Mouse (Mus musculus): ENCODE results near the gene Tmem229a. TPM values are rescaled to one million over a fixed set of nuclear protein-coding genes. Genes with fewer than 3 reads are reported as not detected.

Tmem229a gene
- polyA plus RNA-seq (2017; shearing (Covaris generic)): not detected

DNA sequence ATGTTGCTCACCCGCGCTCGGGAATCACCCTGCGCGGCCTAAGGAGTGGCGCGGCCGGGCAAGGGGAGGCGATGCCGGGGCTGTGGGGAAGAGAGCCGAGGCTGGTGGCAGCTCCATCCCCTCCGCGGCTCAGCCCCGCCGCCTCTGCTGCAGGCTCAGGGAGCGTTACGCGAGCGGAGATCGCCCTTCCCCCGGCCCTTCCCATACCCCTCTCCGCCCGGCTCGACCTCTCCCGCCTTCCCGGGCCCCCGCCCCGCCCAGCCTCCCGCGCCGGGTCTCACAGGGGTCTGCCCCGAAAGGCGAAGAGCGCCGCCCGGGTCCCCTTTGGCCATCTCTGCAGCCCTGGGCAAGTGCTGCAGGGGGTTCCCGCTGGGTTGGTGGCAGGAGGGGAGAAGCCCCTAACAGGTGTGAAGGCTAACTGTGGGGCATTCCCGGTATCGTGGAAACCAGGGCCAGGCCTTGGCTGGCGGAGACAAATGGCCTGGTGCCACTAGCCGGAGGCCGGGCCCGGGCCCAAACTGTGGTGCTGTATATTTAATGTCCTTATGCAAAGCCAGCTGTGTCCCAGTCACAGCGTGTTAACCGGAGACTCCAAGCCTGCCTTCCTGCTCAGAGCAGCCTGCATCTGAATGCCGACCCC, at the start of gene Tmem229a:
Tmem229a (minus strand) TSS at position 352 of the 640 bp plus-strand sequence.

Other genes with a start within 250 kb of the Tmem229a start
- gene Hyal6, start 223.1 kb downstream of the Tmem229a start, polyA plus RNA-seq (2017; shearing (Covaris generic)): not detected
- not detected for gene Hyal4, start 208.0 kb downstream of the Tmem229a start, polyA plus RNA-seq (2017; shearing (Covaris generic))
- not detected for gene Spam1, start 165.1 kb downstream of the Tmem229a start, polyA plus RNA-seq (2017; shearing (Covaris generic))
- not detected for gene Hyal5, start 98.3 kb downstream of the Tmem229a start, polyA plus RNA-seq (2017; shearing (Covaris generic))

All from CD4-positive, CD25-positive, alpha-beta regulatory T cell, adult 9 weeks (primary cell).